8 mouse cellular contexts compared by ENCODE assay signal in genomic region chr5:124635068-124635467, GRCm38 (mm10). TPM values are rescaled to one million over a fixed set of nuclear protein-coding genes. Genes with fewer than 3 reads are reported as not detected.
A peak's percentile ranks its signal among the peaks of the same experiment; 100 is the strongest.
DNase-seq lines count a peak whose midpoint lies in the region; TF ChIP-seq lines count a peak whose summit lies in the region.
"Not testable (repeated sequence)": the region's sequence is repeated elsewhere in the genome, so short reads cannot be mapped to it uniquely, and the experiment has no call there.

No protein-coding gene starts in this region.

- TF ChIP-seq CTCF in cortical plate, adult 2 months (IDR thresholded peaks at IDR 0.05; ENCODE audit: extremely low read depth, insufficient read depth, low read length), result peak; percentile 30; the same call in 1 of the 2 replicates
- TF ChIP-seq CTCF in kidney, adult 2 months (conservative IDR thresholded peaks at IDR 0.05; ENCODE audit: insufficient read depth, insufficient read length, low read depth, low read length), result peak; percentile 45
- TF ChIP-seq CTCF in small intestine, adult 2 months (IDR thresholded peaks at IDR 0.05; ENCODE audit: extremely low read depth, insufficient read length, insufficient replicate concordance, low read depth, low read length), result peak; percentile 37; the same call in 1 of the 2 replicates

- H3K27me3 ChIP-seq in kidney, adult 2 months (replicated peaks; ENCODE audit: control insufficient read depth, insufficient read depth, low read length); small intestine, adult 2 months (ENCODE audit: control insufficient read depth, insufficient read depth, low read length): not testable (repeated sequence)

- H3K4me3 ChIP-seq in cortical plate, adult 2 months (ENCODE audit: insufficient read depth, low read length); kidney, adult 2 months (ENCODE audit: insufficient read depth, low read depth, low read length); small intestine, adult 2 months (ENCODE audit: low read depth, low read length): not testable (repeated sequence)

- peak; percentile 51 for DNase-seq in A20 (ENCODE audit: low read depth, low spot score)
- peak; percentile 65 for DNase-seq in ZHBTc4 (ENCODE audit: low read depth, low spot score)
- DNase-seq in gastrocnemius, postnatal 10 days, result peak; percentile 23
- peak; percentile 38 for DNase-seq in kidney, adult 2 months
- DNase-seq in left cerebral cortex, postnatal 14 days (ENCODE audit: low spot score in 2 of 2), result peak; percentile 40 to 58
- peak; percentile 37 for DNase-seq in lung, postnatal 36 days

- intact Hi-C loops in left cerebral cortex, postnatal 14 days (cut with DNase I), result not testable (repeated sequence)

- not testable (repeated sequence) for TF ChIP-seq POLR2A in cortical plate, adult 2 months (IDR thresholded peaks at IDR 0.05; ENCODE audit: extremely low read depth, insufficient read depth, low read length); kidney, adult 2 months (IDR thresholded peaks at IDR 0.05; ENCODE audit: low read depth, low read length); small intestine, adult 2 months (IDR thresholded peaks at IDR 0.05; ENCODE audit: low read depth, low read length)

- 66% methylated on average over 4 of the region's 4 CpGs for WGBS in kidney, adult 2 months
- WGBS in small intestine, adult 2 months, result 86% methylated on average over 4 of the region's 4 CpGs

- H3K36me3 ChIP-seq in kidney, adult 2 months (ENCODE audit: control insufficient read depth, insufficient read depth, low read length), result not testable (repeated sequence)
- peaks cover 65% of the 10 kb centered on the region for H3K36me3 ChIP-seq in small intestine, adult 2 months (ENCODE audit: control insufficient read depth, insufficient read depth, low read length)

- H3K27ac ChIP-seq in cortical plate, adult 2 months (ENCODE audit: insufficient read depth, low read length); kidney, adult 2 months (ENCODE audit: insufficient read depth, low read depth, low read length); small intestine, adult 2 months (ENCODE audit: insufficient read depth, low read depth, low read length): not testable (repeated sequence)

- H3K4me1 ChIP-seq in cortical plate, adult 2 months (ENCODE audit: control insufficient read depth, insufficient read depth, low read length); kidney, adult 2 months (ENCODE audit: control insufficient read depth, insufficient read depth, low read length): not testable (repeated sequence)
- peaks cover 12% of the 10 kb centered on the region for H3K4me1 ChIP-seq in small intestine, adult 2 months (ENCODE audit: control insufficient read depth, insufficient read depth, insufficient read length, low read length)

RNA-seq across cellular contexts. Expression of gene Atp6v0a2, which starts 6.7 kb away (rescaled TPM):
- 46.2 and 48.0 TPM in 2 replicates for polyA plus RNA-seq in cortical plate, adult 2 months (2012; rRNA removed)
- total RNA-seq in gastrocnemius, postnatal 10 days (2021), result 10 to 100 TPM; 20.4 to 25.7 TPM
- 37.1 and 47.2 TPM in 2 replicates for polyA plus RNA-seq in kidney, adult 2 months (2012; rRNA removed)
- total RNA-seq in left cerebral cortex, postnatal 14 days (2021), result 10 to 100 TPM; 54.6 to 56.1 TPM
- polyA plus RNA-seq in small intestine, adult 2 months (2012; rRNA removed), result 56.9 and 170 TPM in 2 replicates

RNA-seq across cellular contexts. Expression of gene Gtf2h3, which starts 56.1 kb away (rescaled TPM):
- polyA plus RNA-seq in cortical plate, adult 2 months (2012; rRNA removed), result 46.0 and 47.5 TPM in 2 replicates
- 10 to 100 TPM; 17.6 to 18.2 TPM for total RNA-seq in gastrocnemius, postnatal 10 days (2021)
- 34.5 and 35.1 TPM in 2 replicates for polyA plus RNA-seq in kidney, adult 2 months (2012; rRNA removed)
- total RNA-seq in left cerebral cortex, postnatal 14 days (2021), result 10 to 100 TPM; 26.2 to 30.8 TPM
- polyA plus RNA-seq in small intestine, adult 2 months (2012; rRNA removed), result 8.5 and 20.0 TPM in 2 replicates

RNA-seq across cellular contexts. Expression of gene Eif2b1, which starts 56.1 kb away (rescaled TPM):
- polyA plus RNA-seq in cortical plate, adult 2 months (2012; rRNA removed), result 32.6 and 32.9 TPM in 2 replicates
- 10 to 100 TPM; 42.1 to 48.8 TPM for total RNA-seq in gastrocnemius, postnatal 10 days (2021)
- polyA plus RNA-seq in kidney, adult 2 months (2012; rRNA removed), result 20.5 and 23.6 TPM in 2 replicates
- 10 to 100 TPM; 41.7 to 42.0 TPM for total RNA-seq in left cerebral cortex, postnatal 14 days (2021)
- polyA plus RNA-seq in small intestine, adult 2 months (2012; rRNA removed), result 9.1 and 12.5 TPM in 2 replicates
